Mouse (Mus musculus) erythroblast, embryonic 14.5 days (primary cell): Measurements from ENCODE around the gene Zfp296.

Experiments
- GATA1 ChIP-seq: IDR thresholded peaks from 2 replicates; pipeline ENCODE4 v1.6.1; 2012; ENCODE audit warnings: low read length, inconsistent platforms, mixed read lengths
- TAL1 ChIP-seq: IDR thresholded peaks from 3 replicates; pipeline ENCODE4 v1.6.1; 2012; ENCODE audit warnings: low read length, inconsistent platforms, mixed read lengths

DNA sequence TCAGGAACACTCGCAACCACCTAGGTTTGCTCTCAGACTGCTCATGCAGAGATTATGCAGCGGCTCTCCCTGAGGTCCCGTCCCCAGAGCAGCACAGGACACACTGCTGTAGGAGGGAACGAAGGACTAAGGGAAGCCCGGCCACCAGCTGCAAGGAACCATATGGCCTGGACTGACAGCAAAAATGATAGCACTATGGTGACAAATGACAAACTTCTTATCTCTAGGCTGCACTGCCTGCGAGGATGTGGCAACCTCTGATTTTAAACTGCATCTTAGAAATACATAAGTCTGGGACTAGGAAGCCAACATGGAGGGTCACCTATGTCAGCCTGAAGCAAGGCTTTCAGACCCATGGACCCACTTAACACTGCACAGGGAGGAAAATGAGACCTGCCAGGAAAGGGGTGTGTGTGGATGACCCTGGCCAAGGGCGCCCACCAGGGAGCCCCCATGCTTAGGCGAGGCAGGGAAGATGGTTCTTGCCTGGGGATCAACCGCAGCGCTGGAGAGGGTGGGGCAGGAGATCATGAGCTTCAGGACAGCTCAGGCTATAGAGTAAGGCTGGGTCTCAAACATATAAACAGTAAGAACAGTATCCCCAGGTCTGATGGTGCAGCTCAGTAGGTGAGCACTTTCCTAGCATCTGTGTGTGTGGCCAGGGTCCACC, 16.1 kb downstream of the Zfp296 start:
- peak; percentile 55 for TF ChIP-seq GATA1
- TF ChIP-seq TAL1, result peak; percentile 54; the same call in 2 of the 3 replicates
